Mouse (Mus musculus) limb, embryonic 10.5 days (tissue): ENCODE results near the gene Dynll2. TPM values are rescaled to one million over a fixed set of nuclear protein-coding genes. Genes with fewer than 3 reads are reported as not detected.

ENCODE experiments used
- DNase-seq: peaks from one replicate; pipeline ENCODE4 v3.0.0-alpha.2; 2017; ENCODE audit warnings: low spot score
- H3K27ac ChIP-seq: fragments of 300-500 bp; sonication (generic); 2 replicates; pipeline ENCODE4 v1.5.1; 2016; ENCODE audit warnings: mild to moderate bottlenecking
- H3K27me3 ChIP-seq: fragments of 300-500 bp; sonication (generic); 2 replicates; pipeline ENCODE4 v1.6.1; 2016; ENCODE audit warnings: low read depth, mild to moderate bottlenecking; ENCODE audit not compliant: poor library complexity, severe bottlenecking
- H3K36me3 ChIP-seq: fragments of 300-500 bp; sonication (generic); 2 replicates; pipeline ENCODE4 v1.6.1; 2016; ENCODE audit warnings: mild to moderate bottlenecking, moderate library complexity
- H3K4me1 ChIP-seq: fragments of 300-500 bp; sonication (generic); 2 replicates; pipeline ENCODE4 v1.6.1; 2016
- H3K4me3 ChIP-seq: fragments of 300-500 bp; sonication (generic); 2 replicates; pipeline ENCODE4 v1.5.1; 2016; ENCODE audit warnings: mild to moderate bottlenecking, moderate library complexity
- H3K9me3 ChIP-seq: fragments of 300-500 bp; sonication (generic); replicated peaks from 2 replicates; pipeline ENCODE4 v1.6.1; 2016; ENCODE audit warnings: mild to moderate bottlenecking
- WGBS: fragments of 180-500 bp; shearing (Covaris S2); methylation state at CpG from one replicate; pipeline ENCODE4 v1.1.7; 2016; 5-methylcytosine and 5-hydroxymethylcytosine counted together
- polyA plus RNA-seq: library from polyadenylated mRNA; unstranded; fragments of >200 nt; fragmentation: Nextera tagmentation; extraction: Ambion mirVana; gene quantifications from 2 replicates; pipeline ENCODE4 v1.2.1, GENCODE M21; 2016

Dynll2 gene
- polyA plus RNA-seq, 1 experiment from 2014 or later: 22.9 TPM

DNA sequence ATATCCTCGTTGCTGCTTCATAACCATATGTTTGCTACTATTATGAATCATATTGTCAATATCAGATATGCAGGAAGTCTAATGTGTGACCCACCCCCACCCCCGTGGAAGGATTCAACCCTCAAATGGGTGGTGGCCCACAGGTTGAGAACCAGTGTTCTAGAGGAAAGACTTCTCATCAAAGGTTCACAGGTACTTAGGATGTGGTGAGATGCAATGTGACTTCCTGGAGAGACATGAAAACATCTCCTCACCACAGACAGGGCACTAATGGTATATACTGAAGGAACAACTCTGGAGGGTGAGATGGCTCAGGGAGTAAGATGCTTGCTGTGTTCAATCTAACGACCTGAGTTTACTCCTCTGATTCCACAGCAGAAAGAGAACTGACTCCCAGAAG, 51.9 kb downstream of the Dynll2 start:
- Histone ChIP-seq H3K4me1 (no peaks in the 10 kb centered on the region), H3K4me3 (no peak overlapping the region), H3K27me3 (no peaks in the 10 kb centered on the region), H3K9me3 (no peaks in the 10 kb centered on the region), H3K27ac (no peak overlapping the region), H3K36me3 (no peaks in the 10 kb centered on the region)
- no peak for DNase-seq
- WGBS: 85% methylated on average over 3 of the region's 3 CpGs

DNA sequence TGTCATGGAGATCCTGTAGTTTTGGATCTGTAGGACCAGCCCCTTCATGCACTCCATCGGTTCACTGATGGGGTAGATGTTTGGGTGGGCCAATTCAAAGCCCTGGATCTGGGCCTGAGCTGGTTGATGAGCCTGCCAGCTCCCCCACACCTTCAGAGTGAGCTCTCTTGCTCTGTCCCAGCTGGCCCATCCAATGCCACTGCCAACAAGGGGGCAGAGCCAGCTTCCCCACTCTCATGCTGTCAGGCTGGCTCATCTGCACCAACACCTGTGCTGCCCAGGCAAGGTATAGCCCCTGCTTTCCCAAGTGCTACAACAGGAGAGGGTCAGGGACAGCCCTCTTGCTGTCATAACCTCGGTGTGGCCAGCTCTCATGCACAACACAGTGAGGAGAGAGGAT, 53.6 kb downstream of the Dynll2 start:
- no peak overlapping the region for H3K27ac ChIP-seq
- DNase-seq: no peak
- H3K27me3 ChIP-seq: no peaks in the 10 kb centered on the region
- no peaks in the 10 kb centered on the region for H3K9me3 ChIP-seq
- 76% methylated on average over 2 of the region's 2 CpGs for WGBS
- H3K4me3 ChIP-seq: no peak overlapping the region
- no peaks in the 10 kb centered on the region for H3K4me1 ChIP-seq
- H3K36me3 ChIP-seq: no peaks in the 10 kb centered on the region

DNA sequence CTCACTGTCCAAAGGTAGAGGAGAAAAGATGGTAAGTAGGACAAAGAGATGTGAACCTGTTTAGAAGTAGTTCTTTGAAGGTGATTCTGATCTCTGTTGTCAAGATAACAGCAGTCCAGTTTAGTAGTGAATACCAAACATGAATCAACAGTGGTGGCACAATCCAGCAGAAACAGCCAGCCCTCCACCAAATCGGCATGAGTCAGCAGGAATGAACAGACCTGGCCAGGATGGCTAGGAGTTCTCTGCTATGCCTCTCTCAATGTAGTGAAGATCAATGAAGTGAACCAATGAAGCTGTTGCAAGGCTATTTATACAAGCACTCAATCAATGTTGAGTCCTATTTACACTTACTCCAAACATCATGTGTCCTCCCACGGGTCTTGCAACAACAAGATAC, 57.0 kb downstream of the Dynll2 start:
- H3K4me1 ChIP-seq: no peaks in the 10 kb centered on the region
- no peaks in the 10 kb centered on the region for H3K27me3 ChIP-seq
- no peaks in the 10 kb centered on the region for H3K36me3 ChIP-seq
- 89% methylated on average over 2 of the region's 2 CpGs for WGBS
- no peaks in the 10 kb centered on the region for H3K9me3 ChIP-seq
- no peak overlapping the region for H3K4me3 ChIP-seq
- DNase-seq: no peak
- no peak overlapping the region for H3K27ac ChIP-seq

Other genes starting within 250 kb of the Dynll2 start
- gene Supt4a, start 250.0 kb downstream of the Dynll2 start, polyA plus RNA-seq: 187 and 191 TPM in 2 replicates
- 0.74 and 2.9 TPM in 2 replicates for gene Tspoap1, start 227.0 kb downstream of the Dynll2 start, polyA plus RNA-seq
- gene Mpo, start 194.0 kb downstream of the Dynll2 start, polyA plus RNA-seq: 2.8 and 4.0 TPM in 2 replicates
- gene Lpo, start 159.2 kb downstream of the Dynll2 start, polyA plus RNA-seq: not detected in 2 replicates
- gene Mks1, start 134.3 kb downstream of the Dynll2 start, polyA plus RNA-seq: 18.0 TPM in 2 replicates
- not detected in 2 replicates for gene Epx, start 112.0 kb downstream of the Dynll2 start, polyA plus RNA-seq
- not detected in 2 replicates for gene Olfr462, start 95.3 kb downstream of the Dynll2 start, polyA plus RNA-seq
- gene Olfr463, start 90.1 kb downstream of the Dynll2 start, polyA plus RNA-seq: not detected in 2 replicates
- not detected in 2 replicates for gene Olfr464, start 66.6 kb downstream of the Dynll2 start, polyA plus RNA-seq
- 365 and 415 TPM in 2 replicates for gene Srsf1, start 59.8 kb upstream of the Dynll2 start, polyA plus RNA-seq
- gene Vezf1, start 80.7 kb upstream of the Dynll2 start, polyA plus RNA-seq: 54.6 and 59.2 TPM in 2 replicates
- gene Cuedc1, start 110.5 kb upstream of the Dynll2 start, polyA plus RNA-seq: 15.0 and 22.6 TPM in 2 replicates
- 57.9 and 68.1 TPM in 2 replicates for gene Mrps23, start 216.9 kb upstream of the Dynll2 start, polyA plus RNA-seq